Mouse (Mus musculus) liver, embryonic 12.5 days (tissue): ENCODE data around the gene Gtsf1. TPM values are rescaled to one million over a fixed set of nuclear protein-coding genes. Genes with fewer than 3 reads are reported as not detected.
"Not testable (repeated sequence)": the region's sequence is repeated elsewhere in the genome, so short reads cannot be mapped to it uniquely, and the experiment has no call there.

Experiments
- ATAC-seq: fragments of 200-750 bp; cut with Nextera tagmentation; 2 replicates; pipeline ENCODE4 v1.8.0; 2017; ENCODE audit warnings: moderate number of reproducible peaks, mild to moderate bottlenecking, moderate library complexity
- H3K27ac ChIP-seq: fragments of 300-500 bp; sonication (generic); 2 replicates; pipeline ENCODE4 v1.5.1; 2016; ENCODE audit warnings: mild to moderate bottlenecking
- H3K27me3 ChIP-seq: fragments of 300-500 bp; sonication (generic); replicated peaks from 2 replicates; pipeline ENCODE4 v1.6.1; 2016; ENCODE audit warnings: mild to moderate bottlenecking, moderate library complexity
- H3K36me3 ChIP-seq: fragments of 300-500 bp; sonication (generic); 2 replicates; pipeline ENCODE4 v1.6.1; 2016; ENCODE audit warnings: mild to moderate bottlenecking, moderate library complexity
- H3K4me1 ChIP-seq: fragments of 300-500 bp; sonication (generic); 2 replicates; pipeline ENCODE4 v1.6.1; 2016
- H3K4me2 ChIP-seq: fragments of 300-500 bp; sonication (generic); 2 replicates; pipeline ENCODE4 v1.6.1; 2016; ENCODE audit warnings: mild to moderate bottlenecking, moderate library complexity
- H3K4me3 ChIP-seq: fragments of 300-500 bp; sonication (generic); 2 replicates; pipeline ENCODE4 v1.5.1; 2016; ENCODE audit warnings: mild to moderate bottlenecking, moderate library complexity
- H3K9ac ChIP-seq: fragments of 300-500 bp; sonication (generic); 2 replicates; pipeline ENCODE4 v1.6.1; 2016; ENCODE audit warnings: mild to moderate bottlenecking, moderate library complexity
- H3K9me3 ChIP-seq: fragments of 300-500 bp; sonication (generic); replicated peaks from 2 replicates; pipeline ENCODE4 v1.6.1; 2016; ENCODE audit warnings: mild to moderate bottlenecking, moderate library complexity
- WGBS: fragments of 180-500 bp; shearing (Covaris S2); methylation state at CpG from one replicate; pipeline ENCODE4 v1.1.7; 2016; ENCODE audit not compliant: insufficient replicate concordance; 5-methylcytosine and 5-hydroxymethylcytosine counted together
- polyA plus RNA-seq: library from polyadenylated mRNA; unstranded; fragments of >200 nt; fragmentation: Nextera tagmentation; extraction: Ambion mirVana; gene quantifications from 2 replicates; pipeline ENCODE4 v1.2.1, GENCODE M21; 2016

Gene Gtsf1
- polyA plus RNA-seq, 1 experiment from 2014 or later: not detected

GRCm38 (mm10) chr15:103405586-103405985, 24.7 kb downstream of the Gtsf1 start:
- not testable (repeated sequence) for H3K27ac ChIP-seq, H3K27me3 ChIP-seq, H3K4me1 ChIP-seq, ATAC-seq, H3K36me3 ChIP-seq, H3K4me2 ChIP-seq, H3K9ac ChIP-seq, H3K4me3 ChIP-seq, H3K9me3 ChIP-seq
- WGBS: 75% methylated on average over 3 of the region's 3 CpGs

GRCm38 (mm10) chr15:103401361-103401760, 28.9 kb downstream of the Gtsf1 start:
- no peak overlapping the region for H3K27ac ChIP-seq
- H3K36me3 ChIP-seq: no peaks in the 10 kb centered on the region
- no peaks in the 10 kb centered on the region for H3K4me1 ChIP-seq
- H3K4me3 ChIP-seq: no peak overlapping the region
- H3K27me3 ChIP-seq: no peaks in the 10 kb centered on the region
- no peak for ATAC-seq
- H3K4me2 ChIP-seq: no peak overlapping the region
- H3K9me3 ChIP-seq: no peaks in the 10 kb centered on the region
- WGBS: 71% methylated on average over 5 of the region's 5 CpGs
- no peak overlapping the region for H3K9ac ChIP-seq

DNA sequence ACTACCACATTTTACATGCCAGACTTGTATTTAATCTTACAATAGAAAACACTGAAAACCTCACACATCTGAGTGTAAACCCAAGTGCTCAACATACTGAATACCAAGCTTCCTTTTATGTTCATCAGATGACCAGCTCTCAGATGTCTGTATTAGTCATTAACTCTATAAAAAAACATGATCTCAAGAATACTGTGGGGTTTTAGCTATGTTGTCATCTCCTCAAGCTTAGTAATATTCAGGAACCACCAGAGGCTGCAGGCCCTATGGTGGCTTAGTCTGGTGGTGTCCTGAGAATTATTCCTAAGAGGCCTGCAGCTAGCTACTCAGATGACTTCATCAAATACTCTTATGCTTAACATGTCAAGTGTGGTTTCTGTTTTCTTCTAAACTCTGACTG, 36.7 kb downstream of the Gtsf1 start:
- H3K27ac ChIP-seq: no peak overlapping the region
- H3K27me3 ChIP-seq: no peaks in the 10 kb centered on the region
- no peak overlapping the region for H3K9ac ChIP-seq
- H3K4me3 ChIP-seq: no peak overlapping the region
- H3K4me2 ChIP-seq: no peak overlapping the region
- no peak for ATAC-seq
- no peaks in the 10 kb centered on the region for H3K4me1 ChIP-seq
- no peaks in the 10 kb centered on the region for H3K36me3 ChIP-seq
- no peaks in the 10 kb centered on the region for H3K9me3 ChIP-seq

- no peak overlapping the region for H3K4me3 ChIP-seq
- 34% methylated on average over 4 of the region's 4 CpGs for WGBS
- H3K9ac ChIP-seq: no peak overlapping the region
- no peaks in the 10 kb centered on the region; the same call in 1 of the 2 replicates for H3K27me3 ChIP-seq
- H3K9me3 ChIP-seq: no peaks in the 10 kb centered on the region
- H3K27ac ChIP-seq: no peak overlapping the region
- no peak for ATAC-seq
- H3K36me3 ChIP-seq: no peaks in the 10 kb centered on the region
- H3K4me2 ChIP-seq: no peak overlapping the region
- 0 out of 2 replicates have a peak, but pooled peaks cover 3% of the 10 kb centered on the region for H3K4me1 ChIP-seq
Observed at GRCm38 (mm10) chr15:103388556-103389145, 41.6 kb downstream of the Gtsf1 start.

DNA sequence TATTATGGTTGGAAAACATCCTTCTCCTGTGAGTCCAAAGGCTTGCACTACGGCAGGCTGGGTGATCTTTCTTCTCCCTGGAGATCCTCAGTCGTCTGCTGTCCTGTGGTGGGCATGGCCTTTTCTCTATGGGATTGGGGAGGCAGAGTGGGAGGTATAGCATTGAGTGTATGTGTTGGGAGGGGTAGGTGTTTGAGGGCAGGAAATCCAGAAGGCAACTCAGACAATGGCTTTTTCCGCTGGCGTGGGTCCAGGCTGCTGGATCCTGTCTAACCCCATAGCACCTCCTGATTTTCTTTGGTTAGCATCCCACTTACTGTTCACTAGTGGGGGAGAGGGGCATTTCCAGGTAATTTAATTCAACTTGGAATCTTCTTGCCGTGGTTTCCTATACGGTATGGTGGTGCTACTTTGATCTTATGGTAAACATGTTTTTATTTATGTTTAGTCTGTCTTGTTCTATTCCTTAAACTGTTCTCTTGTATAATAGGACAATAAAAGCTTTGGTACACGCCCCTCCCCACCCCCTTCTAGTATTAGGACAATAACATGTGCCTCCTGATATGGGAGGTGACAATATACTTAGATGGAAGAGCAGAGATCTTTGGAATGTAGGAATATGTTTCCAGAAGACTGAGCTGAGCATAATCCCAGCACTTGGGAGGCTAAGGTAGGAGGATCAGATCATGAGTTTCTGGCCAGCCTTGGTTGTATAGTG, 46.3 kb downstream of the Gtsf1 start:
- no peak overlapping the region for H3K9ac ChIP-seq
- H3K4me1 ChIP-seq: 0 out of 2 replicates have a peak, but pooled peaks cover 4% of the 10 kb centered on the region
- H3K27me3 ChIP-seq: peaks cover 12% of the 10 kb centered on the region; the same call in 1 of the 2 replicates
- no peak overlapping the region for H3K4me2 ChIP-seq
- H3K9me3 ChIP-seq: no peaks in the 10 kb centered on the region
- H3K27ac ChIP-seq: no peak overlapping the region
- no peak overlapping the region for H3K4me3 ChIP-seq
- ATAC-seq: no peak
- WGBS: 43% methylated on average over 7 of the region's 7 CpGs
- no peaks in the 10 kb centered on the region for H3K36me3 ChIP-seq

DNA sequence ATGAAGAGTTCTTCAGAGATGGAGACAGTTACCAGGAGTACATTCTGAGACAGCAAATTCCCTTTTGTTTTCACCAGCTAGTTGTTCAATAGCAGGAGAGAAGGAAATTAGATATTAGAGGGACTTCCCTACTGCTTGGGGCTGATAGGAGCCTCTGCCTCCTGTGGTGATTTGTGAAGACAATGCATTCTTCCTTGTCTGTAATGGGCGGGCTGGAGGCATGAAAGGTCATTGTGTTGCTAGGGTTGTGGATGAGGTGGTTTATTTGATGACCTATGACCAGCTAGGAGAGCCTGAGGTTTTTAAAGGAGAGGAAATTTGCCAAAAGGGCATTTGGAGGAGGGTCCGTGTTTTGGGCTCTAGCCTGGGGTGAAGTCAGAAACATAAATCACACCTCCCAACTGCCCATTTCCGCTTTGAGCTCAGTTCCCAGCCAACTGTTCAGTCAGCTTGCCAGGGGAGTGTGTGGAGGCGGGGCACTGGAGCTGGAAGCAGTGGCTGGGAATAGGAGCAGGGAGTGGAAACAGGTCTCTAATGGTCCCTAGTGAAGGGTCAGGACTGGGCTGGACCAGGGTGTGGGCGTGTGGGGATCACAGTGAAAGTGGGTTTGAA, 47.4 kb downstream of the Gtsf1 start:
- H3K9ac ChIP-seq: no peak overlapping the region
- no peaks in the 10 kb centered on the region for H3K36me3 ChIP-seq
- no peak overlapping the region for H3K4me3 ChIP-seq
- H3K27ac ChIP-seq: no peak overlapping the region
- H3K4me1 ChIP-seq: peaks cover 14% of the 10 kb centered on the region
- WGBS: 23% methylated on average over 5 of the region's 5 CpGs
- no peak overlapping the region for H3K4me2 ChIP-seq
- peaks cover 12% of the 10 kb centered on the region; the same call in 1 of the 2 replicates for H3K27me3 ChIP-seq
- ATAC-seq: no peak
- no peaks in the 10 kb centered on the region for H3K9me3 ChIP-seq

DNA sequence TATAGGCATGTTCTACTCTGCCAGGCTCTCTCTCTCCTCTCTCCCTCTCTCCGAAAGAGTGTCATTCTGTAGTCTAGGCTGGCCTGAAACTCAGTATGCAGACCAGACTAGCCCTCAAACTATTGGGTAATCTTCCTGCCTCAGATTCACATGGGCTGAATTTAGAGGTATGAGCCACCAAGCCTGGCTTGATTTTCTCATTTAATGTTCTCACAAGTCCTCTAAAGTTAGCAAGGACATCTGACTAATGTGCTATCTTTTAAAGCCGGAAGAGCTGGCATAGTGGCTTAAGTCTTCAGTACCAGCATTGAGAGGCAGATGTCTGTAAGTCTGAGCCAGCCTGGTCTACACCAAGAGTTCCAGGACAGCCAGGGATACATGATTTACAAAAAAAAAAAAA, 48.2 kb downstream of the Gtsf1 start:
- Histone ChIP-seq H3K27me3 (peaks cover 12% of the 10 kb centered on the region; the same call in 1 of the 2 replicates), H3K9me3 (no peaks in the 10 kb centered on the region), H3K4me3 (no peak overlapping the region), H3K36me3 (no peaks in the 10 kb centered on the region), H3K9ac (no peak overlapping the region), H3K4me1 (peaks cover 17% of the 10 kb centered on the region), H3K4me2 (no peak overlapping the region), H3K27ac (no peak overlapping the region)
- 58% methylated on average over 2 of the region's 2 CpGs for WGBS
- no peak for ATAC-seq

DNA sequence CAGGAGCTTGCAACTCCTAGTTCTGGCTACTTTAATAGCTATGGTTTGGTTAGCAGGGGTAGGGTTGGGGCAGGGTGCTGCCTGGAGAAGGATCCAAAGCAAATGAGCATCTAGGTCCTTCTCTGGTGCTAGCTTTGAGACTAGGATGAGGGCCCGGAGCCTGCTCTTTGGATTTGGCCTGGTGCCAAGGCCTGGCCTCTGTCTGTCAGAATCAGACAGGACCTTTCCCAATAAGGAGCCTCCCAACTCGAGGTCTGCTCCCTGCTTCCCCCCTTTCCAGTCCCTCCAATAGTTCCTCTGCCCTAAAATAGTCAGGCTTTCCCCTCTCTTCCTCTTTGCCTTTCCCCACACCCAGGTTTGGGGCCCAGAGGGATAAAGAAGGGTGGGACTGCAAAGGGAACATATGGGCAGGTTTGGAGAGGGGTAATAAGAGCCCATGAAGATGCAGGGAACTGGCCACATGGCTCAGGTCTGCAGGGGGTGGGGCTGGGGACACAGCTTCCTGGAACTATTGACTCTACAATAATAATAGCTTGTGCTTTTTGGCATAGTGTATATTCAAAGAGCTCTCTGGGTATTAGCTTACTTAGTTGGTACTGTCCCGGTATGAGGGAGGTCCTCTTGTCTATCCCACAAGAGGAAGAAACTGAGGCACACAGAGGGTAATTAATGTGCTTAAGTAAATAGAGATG, 51.5 kb downstream of the Gtsf1 start:
- H3K27ac ChIP-seq: no peak overlapping the region
- WGBS: 42% methylated on average over 3 of the region's 3 CpGs
- no peak for ATAC-seq

GRCm38 (mm10) chr15:103377752-103378664, 52.3 kb downstream of the Gtsf1 start:
- Histone ChIP-seq H3K9me3 (no peaks in the 10 kb centered on the region), H3K27ac (no peak overlapping the region), H3K9ac (no peak overlapping the region), H3K36me3 (no peaks in the 10 kb centered on the region), H3K27me3 (peaks cover 20% of the 10 kb centered on the region; the same call in 1 of the 2 replicates), H3K4me3 (no peak overlapping the region), H3K4me1 (peaks cover 14% of the 10 kb centered on the region), H3K4me2 (no peak overlapping the region)
- ATAC-seq: no peak
- 46% methylated on average over 3 of the region's 3 CpGs for WGBS

More for the DNA sequence above, 51.5 kb downstream of the Gtsf1 start:
- H3K9ac ChIP-seq: no peak overlapping the region
- no peak overlapping the region for H3K4me3 ChIP-seq
- peaks cover 22% of the 10 kb centered on the region; the same call in 1 of the 2 replicates for H3K27me3 ChIP-seq
- no peaks in the 10 kb centered on the region for H3K9me3 ChIP-seq
- H3K4me1 ChIP-seq: peaks cover 16% of the 10 kb centered on the region
- no peak overlapping the region for H3K4me2 ChIP-seq
- H3K36me3 ChIP-seq: no peaks in the 10 kb centered on the region

- no peaks in the 10 kb centered on the region for H3K9me3 ChIP-seq
- H3K27me3 ChIP-seq: peaks cover 13% of the 10 kb centered on the region; the same call in 1 of the 2 replicates
- no peak overlapping the region for H3K27ac ChIP-seq
- no peak overlapping the region for H3K4me3 ChIP-seq
- 63% methylated on average over 8 of the region's 8 CpGs for WGBS
- no peaks in the 10 kb centered on the region for H3K36me3 ChIP-seq
- H3K4me2 ChIP-seq: no peak overlapping the region
- H3K4me1 ChIP-seq: peaks cover 14% of the 10 kb centered on the region
- no peak for ATAC-seq
- H3K9ac ChIP-seq: no peak overlapping the region
Observed at GRCm38 (mm10) chr15:103376837-103377269, 53.4 kb downstream of the Gtsf1 start.

DNA sequence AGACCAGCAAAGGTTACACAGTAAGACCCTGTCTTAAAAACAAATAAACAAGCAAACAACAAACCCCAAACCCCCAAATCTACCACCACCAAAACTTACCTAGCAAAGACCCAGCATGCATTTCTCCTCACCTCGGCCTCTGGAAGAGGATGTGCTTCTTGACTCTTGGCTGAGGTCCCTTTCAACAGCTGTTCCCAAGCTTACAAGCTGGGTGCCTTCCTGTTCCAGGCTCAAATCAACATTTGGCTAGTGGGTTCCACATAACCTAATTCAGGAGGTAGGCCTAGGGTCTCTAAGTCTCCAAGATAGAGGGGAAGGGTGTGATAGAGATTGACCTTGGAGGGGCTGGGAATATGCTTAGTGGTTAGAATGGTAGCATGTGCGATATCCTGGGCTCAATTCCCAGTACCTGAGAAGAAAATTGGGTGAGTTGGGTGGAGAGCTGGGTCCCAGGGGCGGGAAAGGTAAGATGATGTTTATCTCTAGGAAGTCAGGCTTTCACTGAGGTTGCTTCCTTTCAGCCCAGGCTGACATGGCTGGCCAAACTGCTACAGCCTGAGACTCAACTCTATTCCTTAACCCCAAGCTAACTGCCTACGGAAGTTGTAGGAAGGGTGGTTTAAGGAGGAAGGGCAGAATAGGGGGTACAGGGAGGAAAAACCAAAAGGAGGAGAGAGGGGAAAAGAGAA, 55.0 kb downstream of the Gtsf1 start:
- Histone ChIP-seq H3K27ac (no peak overlapping the region), H3K4me2 (no peak overlapping the region), H3K4me1 (peaks cover 14% of the 10 kb centered on the region), H3K4me3 (no peak overlapping the region), H3K9ac (no peak overlapping the region), H3K9me3 (no peaks in the 10 kb centered on the region), H3K27me3 (peaks cover 12% of the 10 kb centered on the region; the same call in 1 of the 2 replicates), H3K36me3 (no peaks in the 10 kb centered on the region)
- 56% methylated on average over 4 of the region's 4 CpGs for WGBS
- no peak for ATAC-seq
